Mouse (Mus musculus) MEL (cell line): ENCODE measurements around the gene Fbxo2. TPM values are rescaled to one million over a fixed set of nuclear protein-coding genes. Genes with fewer than 3 reads are reported as not detected.
A peak's percentile ranks its signal among the peaks of the same experiment; 100 is the strongest.
"Not testable (repeated sequence)": the region's sequence is repeated elsewhere in the genome, so short reads cannot be mapped to it uniquely, and the experiment has no call there.

Source experiments
- DNase-seq: peaks from one replicate; pipeline ENCODE4 v3.0.0; 2011; ENCODE audit warnings: low read depth, low spot score
- H3K27ac ChIP-seq: 2 replicates; pipeline ENCODE4 v1.5.1; 2012; ENCODE audit warnings: low read depth, mild to moderate bottlenecking, control low read depth, low read length, moderate library complexity; ENCODE audit not compliant: control insufficient read depth
- H3K27me3 ChIP-seq, 2 experiments: fragments of 150-350 bp in 1 of 2; sonication (generic) in 1 of 2; 2 replicates each; pipeline ENCODE4 v1.6.1; 2012; ENCODE audit warnings: low read length in 2 of 2, mild to moderate bottlenecking in 2 of 2, improper control_type of control experiment in 1 of 2, moderate library complexity in 1 of 2; ENCODE audit not compliant: insufficient read depth in 2 of 2, control insufficient read depth in 1 of 2
- H3K36me3 ChIP-seq, 2 experiments: 2 replicates each; pipeline ENCODE4 v1.6.1; 2012 to 2014; ENCODE audit warnings: low read length in 2 of 2, improper control_type of control experiment in 1 of 2, inconsistent platforms in 1 of 2, mild to moderate bottlenecking in 1 of 2; ENCODE audit not compliant: insufficient read depth in 2 of 2, control insufficient read depth in 1 of 2
- H3K4me1 ChIP-seq, 2 experiments: fragments of 150-350 bp in 1 of 2; sonication (generic) in 1 of 2; 2 replicates each; pipeline ENCODE4 v1.6.1; 2012; ENCODE audit warnings: low read length in 2 of 2, improper control_type of control experiment in 1 of 2, mild to moderate bottlenecking in 1 of 2; ENCODE audit not compliant: insufficient read depth in 2 of 2, control insufficient read depth in 1 of 2
- H3K4me3 ChIP-seq, 2 experiments: fragments of 150-350 bp in 1 of 2; sonication (generic) in 1 of 2; 2 replicates each; pipeline ENCODE4 v1.5.1; 2012; ENCODE audit warnings: low read depth in 2 of 2, low read length in 2 of 2, mild to moderate bottlenecking in 2 of 2, moderate library complexity in 2 of 2, control low read depth in 1 of 2, improper control_type of control experiment in 1 of 2; ENCODE audit not compliant: control insufficient read depth in 1 of 2, insufficient read depth in 1 of 2
- H3K79me2 ChIP-seq: 2 replicates; pipeline ENCODE4 v1.6.1; 2012; ENCODE audit warnings: mild to moderate bottlenecking, low read length, moderate library complexity; ENCODE audit not compliant: control insufficient read depth, poor library complexity, insufficient read depth
- H3K9ac ChIP-seq: 2 replicates; pipeline ENCODE4 v1.6.1; 2012; ENCODE audit warnings: low read depth, mild to moderate bottlenecking, control low read depth, low read length, moderate library complexity; ENCODE audit not compliant: control insufficient read depth, poor library complexity, severe bottlenecking
- H3K9me3 ChIP-seq: fragments of 150-350 bp; sonication (generic); replicated peaks from 2 replicates; pipeline ENCODE4 v1.6.1; 2012; ENCODE audit warnings: mild to moderate bottlenecking, low read length, improper control_type of control experiment, moderate library complexity; ENCODE audit not compliant: insufficient read depth
- CHD1 ChIP-seq: IDR thresholded peaks from 2 replicates; pipeline ENCODE4 v1.6.1; 2012; ENCODE audit warnings: low read depth, mild to moderate bottlenecking, inconsistent platforms, low read length, improper control_type of control experiment
- CHD2 ChIP-seq: IDR thresholded peaks from 2 replicates; pipeline ENCODE4 v1.6.1; 2011; ENCODE audit warnings: low read length, improper control_type of control experiment
- CTCF ChIP-seq, 3 experiments: IDR thresholded peaks in 2 of 3; conservative IDR thresholded peaks in 1 of 3; 2 replicates each; pipeline ENCODE4 v1.5.1; 2011 to 2012; ENCODE audit warnings: low read length in 3 of 3, low read depth in 2 of 3, mild to moderate bottlenecking in 2 of 3, improper control_type of control experiment in 1 of 3, inconsistent platforms in 1 of 3, mixed read lengths in 1 of 3, moderate library complexity in 1 of 3; ENCODE audit not compliant: control insufficient read depth in 1 of 3, insufficient read depth in 1 of 3, poor library complexity in 1 of 3, severe bottlenecking in 1 of 3
- ELF1 ChIP-seq: IDR thresholded peaks from 2 replicates; pipeline ENCODE4 v1.6.1; 2014; ENCODE audit warnings: low read depth, mild to moderate bottlenecking, inconsistent platforms, low read length, improper control_type of control experiment, moderate library complexity
- EP300 ChIP-seq, 2 experiments: IDR thresholded peaks; 2 replicates each; pipeline ENCODE4 v1.6.1; 2011; ENCODE audit warnings: improper control_type of control experiment in 2 of 2, low read length in 2 of 2, low read depth in 1 of 2, mild to moderate bottlenecking in 1 of 2
- ETS1 ChIP-seq: IDR thresholded peaks from 2 replicates; pipeline ENCODE4 v1.6.1; 2012; ENCODE audit warnings: low read depth, mild to moderate bottlenecking, inconsistent platforms, low read length, improper control_type of control experiment, moderate library complexity
- GATA1 ChIP-seq: IDR thresholded peaks from 2 replicates; pipeline ENCODE4 v1.6.1; 2011; ENCODE audit warnings: low read depth, low read length, improper control_type of control experiment
- HCFC1 ChIP-seq: IDR thresholded peaks from 2 replicates; pipeline ENCODE4 v1.6.1; 2012; ENCODE audit warnings: low read depth, mild to moderate bottlenecking, inconsistent platforms, low read length, improper control_type of control experiment, moderate library complexity
- MAFK ChIP-seq: IDR thresholded peaks from 2 replicates; pipeline ENCODE4 v1.6.1; 2011; ENCODE audit warnings: low read depth, mild to moderate bottlenecking, low read length, improper control_type of control experiment, borderline replicate concordance
- MAX ChIP-seq: IDR thresholded peaks from 2 replicates; pipeline ENCODE4 v1.6.1; 2011; ENCODE audit warnings: low read length, improper control_type of control experiment
- MAZ ChIP-seq: IDR thresholded peaks from 2 replicates; pipeline ENCODE4 v1.6.1; 2012; ENCODE audit warnings: low read depth, mild to moderate bottlenecking, inconsistent platforms, low read length, improper control_type of control experiment
- MXI1 ChIP-seq: IDR thresholded peaks from 2 replicates; pipeline ENCODE4 v1.6.1; 2011; ENCODE audit warnings: mild to moderate bottlenecking, low read depth, low read length, improper control_type of control experiment
- MYC ChIP-seq: IDR thresholded peaks from 2 replicates; pipeline ENCODE4 v1.6.1; 2011; ENCODE audit warnings: low read depth, mild to moderate bottlenecking, low read length, improper control_type of control experiment, moderate library complexity
- POLR2AphosphoS5 ChIP-seq: IDR thresholded peaks from 2 replicates; pipeline ENCODE4 v1.6.1; 2012; ENCODE audit warnings: low read depth, borderline replicate concordance, mild to moderate bottlenecking, inconsistent platforms, low read length, moderate library complexity, mixed read lengths
- RAD21 ChIP-seq: IDR thresholded peaks from 2 replicates; pipeline ENCODE4 v1.6.1; 2011; ENCODE audit warnings: mild to moderate bottlenecking, low read depth, low read length, improper control_type of control experiment
- RCOR1 ChIP-seq: IDR thresholded peaks from 2 replicates; pipeline ENCODE4 v1.6.1; 2012; ENCODE audit warnings: low read depth, mild to moderate bottlenecking, inconsistent platforms, low read length, improper control_type of control experiment
- TBP ChIP-seq: IDR thresholded peaks from 2 replicates; pipeline ENCODE4 v1.8.0; 2011; ENCODE audit warnings: low read depth, low read length, improper control_type of control experiment
- TCF12 ChIP-seq: IDR thresholded peaks from 2 replicates; pipeline ENCODE4 v1.6.1; 2014; ENCODE audit warnings: low read depth, mild to moderate bottlenecking, inconsistent platforms, low read length, improper control_type of control experiment, moderate library complexity
- USF1 ChIP-seq: IDR thresholded peaks from 2 replicates; pipeline ENCODE4 v1.6.1; 2014; ENCODE audit warnings: low read depth, mild to moderate bottlenecking, inconsistent platforms, low read length, improper control_type of control experiment, moderate library complexity
- ZC3H11A ChIP-seq: IDR thresholded peaks from 2 replicates; pipeline ENCODE4 v1.6.1; 2012; ENCODE audit warnings: low read depth, mild to moderate bottlenecking, inconsistent platforms, low read length, improper control_type of control experiment
- ZKSCAN1 ChIP-seq: IDR thresholded peaks from 2 replicates; pipeline ENCODE4 v1.6.1; 2012; ENCODE audit warnings: low read depth, mild to moderate bottlenecking, inconsistent platforms, low read length, improper control_type of control experiment, moderate library complexity
- ZNF384 ChIP-seq: IDR thresholded peaks from 2 replicates; pipeline ENCODE4 v1.6.1; 2012; ENCODE audit warnings: low read depth, mild to moderate bottlenecking, inconsistent platforms, low read length, improper control_type of control experiment
- polyA plus RNA-seq, 2 experiments: library from polyadenylated mRNA; stranded (reverse) in 1 of 2; unstranded in 1 of 2; fragments of >175 nt in 1 of 2; fragments of >200 nt in 1 of 2; gene quantifications; 2 replicates each; pipeline versions ENCODE4 v1.2.1 to v1.2.4; 2012; ENCODE audit warnings: low replicate concordance in 2 of 2, low read depth in 1 of 2; ENCODE audit not compliant: insufficient read length in 2 of 2, insufficient read depth in 1 of 2, missing spikeins in 1 of 2
- total RNA-seq: library from RNA; depleted of rRNA; stranded (reverse); fragments of 300-350 nt; gene quantifications from 2 replicates; pipeline ENCODE4 v1.2.3, GENCODE M21; 2012

The Fbxo2 gene
- total and polyA plus RNA-seq, 3 experiments = 0.35 to 2.7 TPM; not detected in 1

- Histone ChIP-seq H3K79me2 (no peaks in the 10 kb centered on the region), H3K27ac (no peak overlapping the region), H3K36me3 (no peaks in the 10 kb centered on the region), H3K27me3 (no peaks in the 10 kb centered on the region), H3K9ac (no peak overlapping the region), H3K9me3 (no peaks in the 10 kb centered on the region), H3K4me1 (peaks cover 0 to 2% of the 10 kb centered on the region in 2 experiments; a peak in 2 of 4 replicates), H3K4me3 (no peak overlapping the region)
- no peak for DNase-seq
- TF ChIP-seq POLR2AphosphoS5 (no peak), MAFK (no peak), MXI1 (no peak), ZKSCAN1 (no peak)
These were observed 14.1 kb downstream of the Fbxo2 start for GRCm38 (mm10) chr4:148174495-148174862.

GRCm38 (mm10) chr4:148176603-148177002 is 16.2 kb downstream of the Fbxo2 start:
- not testable (repeated sequence) for H3K27ac ChIP-seq, H3K9ac ChIP-seq, H3K4me1 ChIP-seq, H3K79me2 ChIP-seq, H3K36me3 ChIP-seq, H3K9me3 ChIP-seq, H3K4me3 ChIP-seq, H3K27me3 ChIP-seq
- TF ChIP-seq EP300 (IDR thresholded peaks at IDR 0.05; ENCODE audit: low read depth in 1 of 2, low read length in 2 of 2) (peak in 1 of 2 experiments; percentile 30; a peak in 1 of 4 replicates), TBP (0 out of 2 replicates have a peak, but pooled peaks have one; percentile 27), GATA1 (peak; percentile 58), ZNF384 (peak; percentile 82)
- DNase-seq = peak; percentile 58

GRCm38 (mm10) chr4:148177716-148178115 is 17.3 kb downstream of the Fbxo2 start:
- Histone ChIP-seq H3K27ac (no peak overlapping the region), H3K4me1 (peaks cover 0 to 2% of the 10 kb centered on the region in 2 experiments; a peak in 1 of 4 replicates), H3K9ac (no peak overlapping the region), H3K9me3 (no peaks in the 10 kb centered on the region), H3K4me3 (no peak overlapping the region), H3K36me3 (no peaks in the 10 kb centered on the region), H3K27me3 (no peaks in the 10 kb centered on the region), H3K79me2 (no peaks in the 10 kb centered on the region)
- TF ChIP-seq MXI1 (no peak), ETS1 (no peak), TBP (no peak), TCF12 (no peak), RCOR1 (no peak), CHD2 (no peak), ELF1 (no peak), EP300 (IDR thresholded peaks at IDR 0.05; ENCODE audit: low read depth in 1 of 2, low read length in 2 of 2) (no peak), RAD21 (no peak), ZKSCAN1 (no peak), CTCF (IDR thresholded peaks at IDR 0.05 in 2 of 3, conservative IDR thresholded peaks at IDR 0.05 in 1 of 3; ENCODE audit: control insufficient read depth in 1 of 3, insufficient read depth in 1 of 3, low read depth in 2 of 3, low read length in 3 of 3, poor library complexity in 1 of 3, severe bottlenecking in 1 of 3) (no peak), USF1 (no peak), ZNF384 (no peak), MAZ (no peak), ZC3H11A (no peak), POLR2AphosphoS5 (no peak), HCFC1 (no peak), MAX (no peak), CHD1 (no peak), MYC (no peak)
- no peak for DNase-seq
